Mouse (Mus musculus) heart, postnatal 36 days (tissue): ENCODE measurements around the gene Nlgn1. TPM values are rescaled to one million over a fixed set of nuclear protein-coding genes. Genes with fewer than 3 reads are reported as not detected.

ENCODE experiments used
- DNase-seq, 2 experiments: peaks; one replicate each; pipeline ENCODE4 v3.0.0; 2021 to 2022
- intact Hi-C: fragments of 180-260 bp; cut with DNase I; formaldehyde crosslinking; loops from one replicate; pipeline ENCODE4 v1.15.1; 2025
- total RNA-seq, 2 experiments: library from RNA; stranded (reverse); gene quantifications; 2 replicates each; pipeline ENCODE4 v1.2.3; 2021

The Nlgn1 gene
- total RNA-seq, 2 experiments from 2014 or later = not detected

DNA sequence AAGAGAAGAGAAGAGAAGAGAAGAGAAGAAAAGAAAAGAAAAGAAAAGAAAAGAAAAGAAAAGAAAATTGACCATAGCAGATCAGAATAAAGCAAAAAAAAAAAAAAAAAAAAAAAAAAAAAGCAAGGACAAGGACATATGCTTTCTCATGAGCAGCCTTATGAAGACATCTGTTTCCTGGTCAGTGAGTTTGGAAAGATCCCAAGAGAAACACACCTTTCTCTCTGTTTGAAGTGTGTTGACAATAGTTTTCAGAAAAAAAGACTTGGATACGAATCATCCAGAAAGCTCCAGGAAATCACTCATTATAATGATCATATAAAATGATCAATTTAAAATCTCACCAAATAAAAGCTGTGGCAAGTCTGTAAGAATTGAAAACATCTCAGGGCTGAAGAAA, 230.0 kb downstream of the Nlgn1 start:
- DNase-seq = no peak
- intact Hi-C loops = no loop called here

DNA sequence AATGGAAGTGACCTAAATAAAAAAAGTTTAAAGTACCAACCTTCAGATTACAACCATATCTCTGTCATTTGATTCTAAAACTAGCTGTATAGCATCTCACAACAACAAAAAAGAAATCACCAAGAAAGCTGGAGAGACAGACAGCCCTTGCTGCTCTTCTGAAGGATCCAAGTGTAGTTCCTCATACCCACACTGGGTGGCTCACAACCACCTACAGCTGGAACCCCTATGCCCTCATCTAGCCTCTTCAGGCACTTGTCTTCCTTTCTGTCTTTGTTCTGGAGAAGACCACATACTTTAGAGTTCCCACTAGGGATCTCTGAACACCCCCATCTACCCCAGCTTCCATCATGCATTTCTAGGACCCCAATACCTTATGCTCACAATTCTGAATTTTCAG, 236.7 kb downstream of the Nlgn1 start:
- intact Hi-C loops = no loop called here
- no peak for DNase-seq

DNA sequence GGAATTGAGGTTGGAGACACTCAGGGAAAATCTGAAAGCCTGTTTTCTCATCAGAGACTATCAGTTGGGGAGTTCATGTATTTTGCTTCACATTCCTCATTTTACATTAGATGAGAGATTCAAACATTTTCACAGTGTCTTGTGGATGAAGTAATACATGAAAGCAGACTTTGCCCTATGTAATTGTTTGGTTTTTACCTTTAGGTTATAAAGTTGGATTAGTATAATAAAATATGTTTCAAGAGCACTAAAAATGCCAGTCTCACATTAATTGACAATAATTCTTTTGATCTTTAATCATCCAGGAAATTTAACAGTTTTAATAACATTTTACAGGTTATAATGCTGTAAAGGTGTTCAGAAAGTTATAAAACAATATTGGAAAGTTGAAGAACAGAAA, 262.9 kb downstream of the Nlgn1 start:
- no peak for DNase-seq
- intact Hi-C loops = no loop called here

DNA sequence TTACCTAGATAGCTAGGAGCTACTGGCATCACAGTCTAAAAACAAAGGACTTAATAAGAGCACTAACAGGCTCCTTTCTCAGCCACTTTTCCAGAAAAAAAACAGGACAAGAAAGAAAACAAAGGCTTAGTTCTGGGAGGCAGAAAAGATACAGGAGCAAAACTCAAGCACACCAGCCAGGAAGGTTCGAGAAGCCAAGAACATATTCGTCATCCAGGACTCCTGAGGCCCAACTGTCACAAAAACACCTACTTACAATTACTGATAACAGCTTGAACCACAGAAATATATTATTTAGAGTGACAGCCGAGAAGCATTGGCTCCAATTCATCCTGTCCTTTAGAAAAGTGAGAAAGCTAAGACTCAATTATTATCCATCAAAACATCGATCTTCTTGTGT, 281.5 kb downstream of the Nlgn1 start:
- intact Hi-C loops = no loop called here
- no peak for DNase-seq

DNA sequence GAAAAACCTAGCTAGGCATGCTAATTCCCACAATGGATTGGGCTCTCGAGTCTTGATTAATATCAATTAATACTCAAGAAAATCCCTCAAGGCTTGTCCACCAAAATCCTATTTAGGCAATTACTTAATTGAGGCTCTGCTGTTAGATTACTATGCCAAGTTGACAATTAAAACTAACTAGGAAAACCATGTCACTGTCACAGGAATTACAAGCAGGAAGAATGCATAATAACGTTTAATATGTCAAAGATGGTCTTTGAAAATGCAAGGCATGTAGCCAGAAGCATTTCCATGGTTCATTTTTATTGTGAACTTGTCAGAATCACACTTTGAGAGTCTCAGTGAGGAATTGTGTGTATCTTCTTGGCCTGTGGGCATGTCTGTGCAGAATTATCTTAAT, 289.3 kb downstream of the Nlgn1 start:
- no peak for DNase-seq
- intact Hi-C loops = no loop called here

DNA sequence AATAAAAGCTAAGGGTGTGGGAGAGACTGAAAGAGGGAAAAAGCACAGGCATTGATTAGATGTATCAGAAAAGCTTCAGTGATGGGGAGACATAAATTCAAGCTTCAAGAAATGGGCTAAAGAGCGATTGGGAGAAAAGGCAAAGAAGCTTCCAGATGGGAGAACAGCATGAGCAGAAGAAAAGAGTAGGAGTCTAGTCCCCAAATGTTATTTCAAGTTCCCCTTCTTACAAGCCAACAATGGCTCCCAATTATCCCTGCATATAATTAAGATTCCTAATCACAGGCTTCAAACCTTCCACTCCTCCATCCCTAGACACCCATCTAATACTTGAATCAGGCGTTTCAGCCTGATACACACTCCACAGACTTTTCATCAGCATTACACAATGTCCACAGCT, 292.6 kb downstream of the Nlgn1 start:
- intact Hi-C loops = no loop called here
- DNase-seq = no peak

DNA sequence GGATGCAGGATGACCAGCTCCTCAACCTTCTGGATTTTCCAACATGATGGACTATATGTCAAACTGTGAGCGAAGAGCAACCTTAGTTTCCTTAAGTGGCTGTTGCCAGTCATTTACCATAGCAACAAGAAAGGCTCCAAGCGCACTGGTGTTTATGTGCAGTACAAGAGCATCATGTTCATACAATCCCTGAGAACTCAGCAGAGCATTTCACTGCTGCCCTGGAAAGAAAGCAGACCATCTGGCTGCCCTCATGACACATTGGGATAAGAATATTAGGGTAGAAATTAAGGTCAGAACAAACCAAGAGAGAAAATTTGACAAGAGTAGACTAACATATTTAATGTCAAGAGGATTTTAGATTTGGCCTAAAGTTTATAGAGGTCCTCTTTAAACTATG, 306.2 kb downstream of the Nlgn1 start:
- intact Hi-C loops = no loop called here

DNA sequence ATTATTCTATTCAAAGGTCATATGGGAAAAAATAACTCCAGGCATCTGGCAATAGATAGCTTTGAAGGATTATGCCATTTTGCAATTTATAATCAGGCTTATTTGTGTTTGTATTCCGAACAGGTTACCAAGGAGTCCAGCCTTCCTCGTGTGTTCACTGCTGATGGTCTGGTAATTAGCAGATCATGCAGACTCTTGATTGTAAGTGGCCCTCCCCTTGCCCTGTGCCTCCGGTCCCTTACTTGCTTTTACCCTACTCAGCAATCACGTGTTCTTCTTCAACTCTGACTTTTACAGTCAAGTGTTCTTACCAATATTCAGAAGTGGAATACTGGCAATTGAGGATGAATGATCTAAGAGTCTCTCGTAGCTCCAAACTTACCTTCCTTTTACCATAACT, 309.0 kb downstream of the Nlgn1 start:
- no peak for DNase-seq
- intact Hi-C loops = no loop called here

More for the DNA sequence above, 306.2 kb downstream of the Nlgn1 start:
- no peak for DNase-seq

DNA sequence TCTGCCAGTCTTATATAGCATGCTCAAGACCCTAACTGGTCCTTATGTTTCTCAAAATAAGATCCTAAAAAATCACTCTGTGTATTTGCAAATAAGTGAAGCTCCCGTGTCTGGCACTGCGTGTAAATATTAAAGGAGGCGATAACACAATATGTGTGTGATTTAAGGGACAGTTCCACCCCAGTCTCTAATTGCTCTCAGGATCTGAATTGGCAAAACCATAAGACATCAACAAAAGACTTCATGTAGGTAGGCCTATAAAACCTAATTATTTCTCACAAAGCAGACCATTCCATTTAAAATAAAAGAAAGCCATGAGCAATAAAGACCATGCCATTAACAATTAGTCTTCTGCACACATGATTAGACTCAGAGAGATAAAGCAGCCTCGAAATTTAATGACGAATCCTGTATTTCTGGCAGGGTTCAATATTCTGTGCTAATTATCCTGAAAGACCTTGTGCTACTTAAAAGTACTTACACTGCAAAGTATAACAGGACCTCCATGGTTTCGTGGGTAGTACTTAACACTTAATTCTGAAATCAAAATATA, 310.6 kb downstream of the Nlgn1 start:
- DNase-seq = no peak
- intact Hi-C loops = no loop called here

DNA sequence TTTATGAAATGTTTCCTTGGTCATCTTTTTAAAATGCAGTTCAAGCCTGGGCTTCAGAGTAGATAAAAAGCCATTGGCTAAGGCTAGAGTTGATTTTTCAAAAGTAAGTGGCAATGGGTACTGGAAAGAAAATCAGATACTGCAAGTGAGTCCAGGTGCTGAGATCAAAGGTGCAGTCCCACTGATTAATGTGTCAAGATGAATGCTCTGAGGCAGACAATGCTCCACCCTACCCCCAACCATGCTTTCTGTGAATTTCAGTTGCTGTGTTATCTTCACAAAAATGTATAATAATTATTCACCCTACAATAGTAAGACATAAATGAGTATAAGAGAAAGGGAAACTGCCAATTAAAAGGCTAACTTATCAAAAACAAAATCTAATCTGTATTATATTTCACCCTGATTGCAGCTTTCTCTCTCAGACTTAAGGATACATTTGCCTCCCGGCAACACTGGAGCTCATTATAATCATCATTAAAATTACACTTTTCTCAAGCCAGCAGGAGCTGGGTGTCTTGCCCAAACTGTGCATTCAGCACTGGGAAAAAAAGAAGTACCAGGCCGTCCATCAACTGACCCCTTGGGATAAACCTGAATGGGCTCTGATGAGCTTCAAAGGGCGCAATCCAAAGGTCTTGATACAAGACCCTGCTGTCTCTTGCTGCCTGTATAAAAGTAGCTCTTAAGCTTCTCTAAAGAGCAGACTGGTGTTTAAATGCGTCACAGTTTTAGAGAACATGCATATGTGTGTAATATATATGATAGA, 320.8 kb downstream of the Nlgn1 start:
- DNase-seq = no peak
- intact Hi-C loops = no loop called here

DNA sequence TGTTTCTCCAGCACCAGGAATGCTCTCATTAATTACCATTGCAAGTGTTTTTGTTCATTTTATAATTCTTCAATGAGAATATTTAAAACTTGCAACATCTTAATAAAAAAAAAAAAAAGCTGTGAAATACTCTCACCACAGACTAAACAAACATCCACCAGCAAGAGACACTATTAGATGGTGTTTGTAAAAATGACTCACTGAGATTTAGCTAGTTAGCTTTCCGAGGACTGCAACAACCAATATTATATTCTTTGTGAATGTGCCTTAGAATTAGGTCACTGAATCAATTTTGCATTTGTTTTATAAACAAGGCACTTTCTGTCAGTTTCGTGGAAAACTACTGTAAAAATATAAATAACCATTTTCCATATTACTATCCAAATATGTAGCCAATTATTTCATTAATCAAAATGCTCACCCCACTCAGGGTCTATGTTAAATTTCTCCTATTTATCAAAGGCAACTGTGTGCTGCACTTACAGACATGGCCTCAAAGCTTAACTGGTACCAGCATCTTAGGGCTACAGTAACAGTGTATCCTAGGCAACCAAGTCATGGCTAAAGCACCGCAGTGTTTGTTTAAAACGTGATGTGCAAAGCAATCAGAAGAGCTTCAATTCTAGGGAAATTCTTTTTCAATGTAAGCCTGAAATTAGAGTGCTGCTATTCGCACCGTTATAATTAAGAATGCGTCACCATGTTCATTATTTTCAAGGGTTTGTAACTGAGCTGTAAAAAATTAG, 329.2 kb downstream of the Nlgn1 start:
- no peak for DNase-seq
- intact Hi-C loops = no loop called here

DNA sequence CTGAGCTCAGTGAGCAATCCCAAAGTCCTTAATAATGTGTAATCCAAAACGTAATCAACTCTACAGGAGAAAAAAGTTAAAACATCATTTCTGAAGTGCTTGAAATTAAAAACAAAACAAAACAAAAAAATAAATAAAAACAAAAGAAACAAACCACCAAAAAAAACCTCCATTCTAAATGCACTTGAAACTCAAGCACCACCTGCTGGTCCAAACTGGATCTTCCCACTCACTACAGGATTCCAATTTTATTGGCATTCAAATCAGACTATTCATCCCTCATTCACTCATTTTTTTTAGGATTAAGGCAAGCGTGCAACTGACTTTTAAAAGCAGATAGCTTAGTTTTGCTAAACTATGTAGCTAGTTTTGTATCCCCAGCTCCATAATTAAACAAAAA, 329.9 kb downstream of the Nlgn1 start:
- intact Hi-C loops = no loop called here
- DNase-seq = no peak

DNA sequence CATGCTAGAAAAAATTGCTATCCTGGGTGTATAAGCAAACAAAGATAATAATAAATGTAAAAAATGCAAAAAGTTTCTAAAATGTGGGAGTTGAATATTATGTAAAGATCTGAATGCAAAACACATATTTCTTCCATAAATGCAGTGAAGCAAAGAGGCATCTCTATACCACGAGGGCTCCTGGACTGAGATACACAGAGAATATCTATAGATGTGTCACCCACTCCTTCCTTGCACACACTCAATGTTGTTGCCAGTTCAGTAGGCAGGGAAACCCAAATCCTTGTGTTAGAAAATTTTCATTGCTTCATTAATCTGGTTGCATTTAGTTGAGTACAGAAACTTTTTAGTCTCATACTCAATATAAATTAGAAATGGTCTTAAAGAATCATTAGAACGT, 364.7 kb downstream of the Nlgn1 start:
- DNase-seq = no peak
- intact Hi-C loops = no loop called here

DNA sequence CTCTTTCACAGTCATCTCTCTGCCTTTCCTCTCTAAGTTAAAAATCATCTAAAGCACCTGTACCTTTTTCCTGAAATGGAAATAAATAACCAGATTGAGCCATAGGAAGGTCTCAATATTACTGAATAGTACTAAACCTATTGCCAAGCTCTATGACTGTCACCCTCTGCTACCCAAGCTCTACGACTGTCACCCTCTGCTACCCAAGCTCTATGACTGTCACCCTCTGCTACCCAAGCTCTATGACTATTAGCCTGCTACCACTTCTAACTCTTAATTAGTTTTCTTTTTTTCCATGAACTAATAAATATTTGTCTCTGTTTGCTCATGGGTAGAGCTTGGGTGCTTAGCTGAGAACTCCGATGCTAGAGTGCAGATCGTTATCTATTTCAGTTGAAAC, 368.0 kb downstream of the Nlgn1 start:
- intact Hi-C loops = no loop called here
- DNase-seq = no peak

DNA sequence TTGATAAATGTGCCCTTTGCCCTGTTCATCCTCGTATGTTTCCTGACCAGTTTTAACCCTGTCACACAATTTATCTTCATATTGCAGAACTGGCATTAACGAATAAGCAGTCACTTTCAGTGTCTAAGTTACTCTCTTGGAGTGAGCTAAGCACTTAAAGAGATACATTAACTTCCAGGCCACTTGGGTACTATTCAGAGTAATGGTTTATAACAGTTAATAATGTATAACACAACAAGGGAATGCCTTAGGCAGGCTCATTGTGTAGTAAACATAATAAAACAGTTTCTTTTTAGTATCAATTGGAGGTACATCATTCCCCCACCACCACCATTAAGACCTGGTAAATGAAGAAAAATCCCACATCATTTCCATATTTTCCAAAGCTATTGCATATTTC, 368.7 kb downstream of the Nlgn1 start:
- intact Hi-C loops = no loop called here
- no peak for DNase-seq

DNA sequence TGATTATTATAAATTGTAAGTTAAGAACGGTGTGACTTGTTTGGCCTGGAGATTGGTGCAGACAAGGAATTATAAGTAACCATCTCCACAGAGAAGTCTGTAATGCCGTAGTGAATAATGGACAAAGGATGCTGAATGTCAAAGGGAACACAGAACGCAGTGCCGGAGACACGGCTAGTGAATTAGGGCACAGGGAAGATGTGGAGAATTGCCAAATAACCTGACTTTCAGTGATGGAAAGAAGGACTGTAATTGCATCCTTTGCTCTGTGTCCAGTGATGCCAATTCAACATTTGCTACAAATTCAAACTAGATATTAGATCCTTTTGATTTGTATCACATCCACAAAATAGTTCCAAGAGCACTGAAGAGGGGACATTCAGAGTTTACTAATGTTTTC, 415.7 kb downstream of the Nlgn1 start:
- DNase-seq = no peak
- intact Hi-C loops = no loop called here

DNA sequence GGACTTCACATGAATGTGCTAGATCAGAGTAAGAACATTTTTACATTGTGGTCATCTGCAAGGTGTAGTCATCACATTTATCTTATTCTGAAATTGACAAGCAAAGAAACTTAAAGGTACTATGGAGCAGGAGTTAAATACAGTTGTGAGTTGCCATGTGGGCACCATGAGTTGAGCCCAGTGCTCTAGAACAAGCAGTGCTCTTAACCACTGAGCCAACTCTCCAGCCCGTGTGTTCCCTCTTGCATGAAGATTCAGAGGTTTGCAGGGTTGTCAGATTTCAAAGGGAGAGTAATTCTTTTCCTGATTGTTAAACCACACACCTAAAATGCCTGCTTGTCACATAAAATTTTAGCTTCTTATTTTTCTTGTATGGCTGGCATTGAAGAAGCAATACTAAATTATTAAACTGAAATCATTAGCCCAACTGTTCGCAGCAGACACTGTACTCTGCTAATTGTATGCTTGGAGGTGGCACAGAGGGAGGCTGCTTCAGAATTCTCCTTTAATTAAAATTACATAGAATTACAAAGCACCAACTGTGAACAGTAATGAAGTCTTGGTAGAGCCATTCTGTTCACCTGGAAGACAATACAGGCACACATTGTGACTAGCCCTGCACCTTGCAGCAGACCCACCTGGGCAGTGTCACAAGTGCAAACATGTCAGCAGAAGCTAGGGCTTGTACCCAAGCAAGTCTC, 417.7 kb downstream of the Nlgn1 start:
- no peak for DNase-seq
- intact Hi-C loops = no loop called here

DNA sequence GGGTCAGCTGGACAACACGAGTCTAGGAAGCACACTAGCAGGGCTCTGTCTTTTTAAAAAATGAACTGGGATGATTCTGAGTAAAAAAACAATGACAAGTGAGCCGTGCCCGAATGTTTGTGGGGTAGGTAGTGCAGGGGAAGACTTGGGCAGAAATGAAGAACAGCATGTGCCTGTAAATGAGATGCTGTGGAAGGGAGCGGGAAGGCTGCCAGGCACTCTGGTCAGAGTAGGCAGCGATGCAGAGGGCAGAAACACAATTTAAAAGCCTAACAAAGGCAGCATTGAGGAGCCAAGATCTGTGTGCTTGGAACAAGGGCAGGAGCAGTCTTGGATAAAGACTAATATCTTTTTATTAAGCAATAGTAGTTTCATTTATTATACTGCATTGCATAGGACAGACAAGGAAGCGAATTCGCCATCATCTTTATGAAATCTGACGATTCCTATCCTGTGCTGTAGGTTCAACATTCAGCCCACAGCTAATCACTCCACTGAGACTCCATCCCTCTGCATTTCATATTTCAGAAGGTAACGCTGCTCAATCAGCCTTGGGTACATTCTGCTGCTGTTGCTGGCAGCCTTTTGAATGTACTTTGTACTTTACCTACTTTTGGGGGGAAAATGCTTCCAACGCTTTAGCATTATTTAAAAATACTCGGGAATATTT, 429.0 kb downstream of the Nlgn1 start:
- DNase-seq = no peak
- intact Hi-C loops = no loop called here

DNA sequence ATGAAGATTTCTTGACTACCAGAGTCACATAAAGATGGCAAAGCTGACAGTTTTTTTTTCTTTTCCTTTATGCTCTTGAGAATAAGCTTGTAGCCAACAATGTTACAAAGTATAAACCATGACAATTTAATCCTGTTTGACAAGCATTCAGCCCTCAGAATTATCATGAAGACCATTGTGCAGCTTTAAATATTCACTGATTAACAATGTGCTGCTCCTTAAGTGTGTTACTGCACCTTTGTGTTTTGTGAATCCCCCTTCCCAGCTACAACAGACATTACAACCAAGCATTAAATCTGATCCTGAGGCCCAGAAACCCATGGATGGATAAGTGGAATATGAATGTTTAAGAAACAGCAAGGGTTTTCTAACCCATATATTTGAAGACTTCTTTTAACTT, 434.8 kb downstream of the Nlgn1 start:
- no peak for DNase-seq
- intact Hi-C loops = no loop called here

DNA sequence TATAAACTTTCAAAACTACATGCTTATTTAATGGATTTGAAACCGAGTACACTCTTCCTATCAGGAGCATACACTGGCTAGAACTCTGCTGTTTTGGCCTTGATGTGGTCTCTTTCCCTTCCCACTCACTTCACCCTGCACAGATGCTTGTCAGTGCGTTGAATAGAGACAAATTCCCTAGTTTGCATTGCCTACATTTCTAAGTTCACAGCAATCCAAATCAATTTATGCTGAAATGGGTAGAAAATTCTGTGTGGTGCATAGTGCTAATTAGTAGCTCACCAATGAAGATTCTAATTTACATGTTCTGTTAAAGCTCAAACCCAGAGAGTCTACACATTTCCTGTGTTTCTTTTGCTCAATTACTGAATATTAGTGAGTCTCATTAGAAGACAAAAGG, 447.5 kb downstream of the Nlgn1 start:
- DNase-seq = no peak
- intact Hi-C loops = no loop called here

DNA sequence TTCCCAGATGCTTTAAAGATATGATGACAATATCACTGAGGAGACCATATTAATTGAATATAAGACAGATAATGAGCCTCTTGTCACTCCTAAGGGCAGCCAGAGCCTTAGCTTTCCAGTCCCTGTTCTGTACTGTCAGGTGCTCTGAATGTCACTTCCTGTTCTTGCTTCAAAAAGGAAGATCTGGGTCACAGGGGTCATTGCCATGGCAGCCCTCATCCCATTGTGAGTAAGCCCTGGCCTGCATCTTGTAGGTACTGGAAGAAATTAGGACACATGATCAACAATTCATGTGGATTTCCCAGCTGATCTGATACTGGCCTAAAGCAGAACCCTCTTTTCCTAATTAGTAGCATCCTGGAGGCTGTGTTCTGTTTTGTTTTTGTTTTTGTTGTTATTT, 463.1 kb downstream of the Nlgn1 start:
- intact Hi-C loops = no loop called here
- no peak for DNase-seq
